Mouse (Mus musculus): ENCODE measurements around the gene Mesp1. TPM values are rescaled to one million over a fixed set of nuclear protein-coding genes. Genes with fewer than 3 reads are reported as not detected.

Gene Mesp1
- polyA plus RNA-seq (2012; ENCODE audit: low replicate concordance): not detected in 2 replicates

GRCm38 (mm10) chr7:79793688-79794087, at the start of gene Mesp1:
Mesp1 (minus strand) TSS chr7:79793788.

GRCm38 (mm10) chr7:79810611-79811506, 17.3 kb upstream of the Mesp1 start, which contains the start of gene Mesp2:
Mesp2 (plus strand) TSS chr7:79810727.

DNA sequence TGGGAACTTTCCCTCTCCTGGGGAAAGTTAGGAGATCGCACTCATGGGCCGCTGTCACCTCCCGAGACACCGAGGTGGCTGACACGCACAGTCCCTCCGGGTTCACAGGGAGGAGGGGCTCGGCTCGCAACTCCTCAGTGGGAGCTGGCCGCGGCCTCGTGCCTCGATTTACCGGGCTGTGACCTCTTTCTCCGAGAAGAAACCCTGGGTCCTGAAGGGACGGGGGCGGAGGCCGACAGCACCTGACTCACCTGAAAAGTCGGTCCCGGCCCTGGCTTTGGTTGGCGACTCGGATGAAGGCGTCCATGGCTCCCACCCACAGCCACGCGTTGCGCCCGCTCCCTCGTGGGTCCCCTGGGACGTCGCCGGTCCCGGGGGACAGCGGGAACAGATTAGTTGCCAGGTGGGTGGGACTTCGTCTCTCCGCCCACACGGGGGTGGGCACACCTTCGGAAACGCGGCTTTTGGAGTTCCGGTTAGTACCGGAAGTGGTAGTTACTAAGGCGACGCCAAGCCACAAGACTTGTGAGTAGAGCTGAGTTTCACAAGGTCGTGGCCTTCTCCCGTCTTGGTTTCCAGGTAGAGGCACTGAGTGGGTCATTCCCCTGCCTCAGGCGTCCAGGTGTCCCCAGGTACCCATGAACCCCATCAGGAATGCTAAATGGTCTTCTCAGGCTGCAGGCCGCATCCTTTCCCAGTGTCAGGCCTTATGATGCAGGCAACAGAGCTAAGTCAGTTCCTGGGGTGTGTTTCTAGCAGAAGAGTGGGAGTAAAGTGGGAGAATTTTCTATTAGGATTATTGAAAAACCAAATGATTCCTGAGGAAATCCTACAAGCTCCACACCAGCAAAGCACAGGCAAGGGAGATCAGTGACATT, 50.7 kb downstream of the Mesp1 start, which contains the start of the genes Pex11a and Wdr93:
Gene Pex11a, minus strand, starts transcription at position 473 of the 878 bp plus-strand sequence.
Gene Wdr93, plus strand, starts transcription at position 505 of the 878 bp plus-strand sequence.

Other genes starting within 250 kb of the Mesp1 start
- not detected in 2 replicates for gene Rhcg, start 176.1 kb downstream of the Mesp1 start, polyA plus RNA-seq (2012; ENCODE audit: low replicate concordance)
- gene Ticrr, start 133.6 kb downstream of the Mesp1 start, polyA plus RNA-seq (2012; ENCODE audit: low replicate concordance): 1.9 and 3.1 TPM in 2 replicates
- gene Kif7, start 78.1 kb downstream of the Mesp1 start, polyA plus RNA-seq (2012; ENCODE audit: low replicate concordance): 0.75 and 1.1 TPM in 2 replicates
- gene Plin1, start 60.9 kb downstream of the Mesp1 start, polyA plus RNA-seq (2012; ENCODE audit: low replicate concordance): not detected in 2 replicates
- gene Pex11a, start 50.7 kb downstream of the Mesp1 start, polyA plus RNA-seq (2012; ENCODE audit: low replicate concordance): 1.6 and 2.9 TPM in 2 replicates
- gene Wdr93, start 50.6 kb downstream of the Mesp1 start, polyA plus RNA-seq (2012; ENCODE audit: low replicate concordance): not detected in 2 replicates
- gene Mesp2, start 16.9 kb upstream of the Mesp1 start, polyA plus RNA-seq (2012; ENCODE audit: low replicate concordance): 0.17 TPM in 1 of 2 replicates, not detected in the other
- gene Anpep, start 67.3 kb upstream of the Mesp1 start, polyA plus RNA-seq (2012; ENCODE audit: low replicate concordance): 15.8 and 18.1 TPM in 2 replicates
- 3.3 and 6.1 TPM in 2 replicates for gene Ap3s2, start 126.9 kb upstream of the Mesp1 start, polyA plus RNA-seq (2012; ENCODE audit: low replicate concordance)
- gene Arpin, start 141.6 kb upstream of the Mesp1 start, polyA plus RNA-seq (2012; ENCODE audit: low replicate concordance): 1.2 and 1.5 TPM in 2 replicates
- gene Zfp710, start 231.0 kb upstream of the Mesp1 start, polyA plus RNA-seq (2012; ENCODE audit: low replicate concordance): 111 and 170 TPM in 2 replicates

All from hematopoietic multipotent progenitor cell, adult 10-12 weeks (in vitro differentiated cells).